In genomic region chr2:148144816-148145215, GRCm38 (mm10) we compare ENCODE assay signal across 14 mouse cellular contexts.
"Had no signal": no experiment of that assay in that cellular context is flagged by ENCODE, and none has a peak within 500 bp of the region (broad histone marks: within the 10 kb centered on the region; RNA-seq: fewer than 3 reads in every experiment).

No protein-coding gene starts in this region.

- H3K36me3 ChIP-seq: limb, embryonic 12.5 days; liver, embryonic 13.5 days; midbrain, embryonic 15.5 days; neural tube, embryonic 12.5 days had no signal

- ATAC-seq: intestine, postnatal 0 days; liver, postnatal 0 days; midbrain, embryonic 15.5 days had no signal

- H3K27me3 ChIP-seq: limb, embryonic 12.5 days; liver, embryonic 13.5 days; megakaryocyte, embryonic 14.5 days; midbrain, embryonic 15.5 days; neural tube, embryonic 12.5 days had no signal

- H3K9ac ChIP-seq: limb, embryonic 12.5 days; liver, embryonic 13.5 days; liver, postnatal 0 days; midbrain, embryonic 15.5 days; neural tube, embryonic 12.5 days had no signal

- H3K27ac ChIP-seq: layer of hippocampus, adult 2 months; limb, embryonic 12.5 days; liver, embryonic 13.5 days; macrophage; midbrain, embryonic 15.5 days; neural tube, embryonic 12.5 days; stomach, postnatal 0 days had no signal

- H3K4me3 ChIP-seq: layer of hippocampus, adult 2 months; limb, embryonic 12.5 days; liver, embryonic 13.5 days; megakaryocyte, embryonic 14.5 days; midbrain, embryonic 15.5 days; neural tube, embryonic 12.5 days had no signal

- H3K4me2 ChIP-seq: limb, embryonic 12.5 days; liver, embryonic 13.5 days; midbrain, embryonic 11.5 days; midbrain, embryonic 15.5 days; neural tube, embryonic 12.5 days had no signal

- H3K4me1 ChIP-seq: limb, embryonic 12.5 days; liver, embryonic 13.5 days; megakaryocyte, embryonic 14.5 days; midbrain, embryonic 15.5 days; neural tube, embryonic 12.5 days had no signal

- DNase-seq: kidney, postnatal 4 days; liver; liver, embryonic 13.5 days; liver, postnatal 0 days; thymus, postnatal 4 days had no signal

- H3K9me3 ChIP-seq: limb, embryonic 12.5 days; liver, embryonic 13.5 days; megakaryocyte, embryonic 14.5 days; midbrain, embryonic 15.5 days; neural tube, embryonic 12.5 days had no signal
